Mouse (Mus musculus): Measurements from ENCODE around the gene Uhrf1bp1.

Uhrf1bp1 gene

GRCm38 (mm10) chr17:27909622-27910500, 53.6 kb downstream of the Uhrf1bp1 start, which contains the start of gene Taf11:
Gene Taf11, minus strand, starts transcription at chr17:27909844.
- peak in 1 of 2 experiments; percentile 35 for DNase-seq (ENCODE audit: low spot score in 2 of 2)

GRCm38 (mm10) chr17:27911371-27911770, 55.1 kb downstream of the Uhrf1bp1 start:
- DNase-seq (ENCODE audit: low spot score in 2 of 2): no peak

DNA sequence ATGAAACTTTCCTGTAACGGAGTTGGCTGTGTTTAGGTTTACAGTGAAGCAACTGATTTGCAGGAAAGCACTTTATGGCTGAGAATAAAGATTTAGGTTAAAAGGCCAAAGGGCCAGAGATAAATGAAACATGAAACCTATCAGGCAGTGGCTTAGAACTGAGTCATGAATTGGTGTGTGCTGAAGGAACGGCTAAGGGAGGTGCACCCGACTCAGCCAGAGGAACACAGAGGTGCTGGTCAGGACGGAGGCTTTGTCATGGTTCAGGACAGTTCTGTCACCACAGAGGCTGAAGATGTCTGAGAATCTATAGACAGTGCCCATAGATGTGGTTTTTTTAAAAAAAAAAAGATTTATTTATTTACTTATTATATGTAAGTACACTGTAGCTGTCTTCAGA, 58.5 kb downstream of the Uhrf1bp1 start:
- no peak for DNase-seq (ENCODE audit: low spot score in 2 of 2)

- no peak for DNase-seq (ENCODE audit: low spot score in 2 of 2)
Observed at GRCm38 (mm10) chr17:27916366-27916765, 60.1 kb downstream of the Uhrf1bp1 start.

DNA sequence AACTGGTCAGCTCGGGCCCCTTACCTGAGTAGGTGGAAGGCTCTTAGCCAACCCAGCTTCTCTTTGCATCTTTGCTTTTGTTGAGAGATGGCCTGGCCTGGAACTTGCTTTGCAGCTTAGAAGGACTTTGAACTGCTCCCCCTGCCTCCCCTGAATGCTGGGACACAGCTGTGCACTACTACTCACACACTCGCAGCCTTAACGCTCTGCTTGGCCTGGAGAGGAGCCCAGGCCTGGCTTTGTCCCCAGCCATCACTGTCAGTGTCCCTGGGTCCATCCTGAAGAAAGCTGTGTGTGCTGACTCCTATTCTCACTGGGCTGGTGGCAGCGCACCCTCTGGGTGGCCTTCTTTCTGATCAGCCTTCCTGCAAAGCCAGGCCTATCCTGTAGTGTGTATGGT, 64.4 kb downstream of the Uhrf1bp1 start:
- DNase-seq (ENCODE audit: low spot score in 2 of 2): no peak

DNA sequence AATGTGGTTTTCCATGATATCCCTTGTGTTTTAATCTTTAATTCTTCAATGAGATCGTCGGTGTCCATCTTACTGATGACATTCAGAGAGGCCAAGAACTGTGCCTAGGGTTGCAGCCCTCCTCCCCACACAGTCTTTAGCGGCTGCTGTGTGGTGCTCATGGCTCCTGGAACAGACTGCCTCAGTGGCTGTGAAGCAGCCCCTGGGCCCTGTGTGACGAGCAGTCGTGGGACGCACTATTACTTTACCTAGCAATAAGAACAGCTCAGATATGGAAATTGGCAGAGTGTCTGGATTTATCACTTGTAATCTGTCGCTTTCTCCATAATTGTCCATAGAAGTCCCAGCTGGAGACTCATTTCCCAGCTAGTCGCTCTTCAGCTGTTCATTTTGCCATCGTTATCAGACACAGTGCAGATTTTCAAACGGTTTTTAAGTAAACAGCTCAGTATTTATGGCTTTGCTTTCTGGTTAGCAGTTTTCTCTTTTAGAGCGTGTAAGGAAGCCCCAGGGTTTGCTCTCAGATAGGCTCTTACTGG, 66.0 kb downstream of the Uhrf1bp1 start:
- no peak for DNase-seq (ENCODE audit: low spot score in 2 of 2)

- no peak for DNase-seq (ENCODE audit: low spot score in 2 of 2)
Observed at GRCm38 (mm10) chr17:27925054-27925453, 68.8 kb downstream of the Uhrf1bp1 start.

DNA sequence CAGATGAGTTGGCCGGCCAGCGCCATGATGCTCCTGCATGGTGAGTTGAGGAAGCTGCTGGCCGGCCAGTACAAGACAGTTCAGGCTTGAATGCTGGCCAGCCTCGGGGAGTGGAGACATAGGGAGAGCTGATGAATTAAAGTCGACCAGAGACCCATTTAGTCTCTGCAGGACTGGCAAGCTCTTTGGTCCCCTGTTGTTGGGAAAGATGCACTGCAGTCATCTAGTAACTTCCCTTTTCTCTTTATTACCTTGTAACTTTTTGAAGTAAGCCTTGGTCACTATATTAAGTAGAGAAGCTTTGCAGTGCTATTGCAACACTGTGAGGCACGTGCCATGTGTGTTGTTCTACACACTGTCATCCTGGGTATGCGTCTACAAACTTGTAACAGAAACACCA, 69.3 kb downstream of the Uhrf1bp1 start:
- DNase-seq (ENCODE audit: low spot score in 2 of 2): no peak

GRCm38 (mm10) chr17:27930291-27930690, 74.0 kb downstream of the Uhrf1bp1 start:
- no peak for DNase-seq (ENCODE audit: low spot score in 2 of 2)

DNA sequence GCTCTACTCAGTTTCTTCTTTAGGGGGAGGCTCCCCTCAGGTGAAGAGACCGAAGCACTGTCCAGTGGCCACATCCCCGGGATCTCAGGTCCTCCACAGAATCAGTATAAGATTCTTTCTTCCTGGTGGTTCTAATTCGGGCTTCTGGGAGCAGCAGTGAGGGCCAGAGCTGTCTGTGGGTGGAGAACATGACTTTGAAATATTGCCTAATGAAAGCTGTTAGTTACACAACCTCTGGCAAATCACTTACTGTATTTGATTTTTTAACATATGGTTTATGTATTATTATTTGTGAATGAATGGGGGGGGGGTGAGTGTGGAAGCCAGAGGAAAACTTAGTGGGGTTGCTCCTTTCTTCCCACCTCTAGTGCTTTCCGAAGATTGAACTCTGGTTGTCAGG, 75.6 kb downstream of the Uhrf1bp1 start:
- no peak for DNase-seq (ENCODE audit: low spot score in 2 of 2)

- no peak for DNase-seq (ENCODE audit: low spot score in 2 of 2)
Observed at GRCm38 (mm10) chr17:27934136-27934910, 78.1 kb downstream of the Uhrf1bp1 start.

DNA sequence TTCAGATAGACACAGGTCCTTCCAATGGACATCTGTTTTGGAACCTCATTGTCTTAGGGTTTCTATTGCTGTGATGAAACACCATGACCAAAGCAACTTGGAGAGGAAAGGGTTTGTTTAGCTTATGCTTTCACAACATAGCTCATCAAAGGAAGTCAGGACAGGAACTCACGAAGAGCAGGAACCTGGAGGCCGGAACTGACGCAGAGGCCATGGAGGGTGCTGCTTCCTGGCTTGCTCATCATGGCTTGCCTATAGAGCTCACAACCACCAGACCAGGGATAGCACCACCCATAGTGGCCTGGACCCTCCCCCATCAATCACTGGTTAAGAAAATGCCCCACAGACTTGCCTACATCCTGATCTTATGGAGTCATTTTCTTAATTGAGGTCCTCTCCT, 78.8 kb downstream of the Uhrf1bp1 start:
- DNase-seq (ENCODE audit: low spot score in 2 of 2): no peak

DNA sequence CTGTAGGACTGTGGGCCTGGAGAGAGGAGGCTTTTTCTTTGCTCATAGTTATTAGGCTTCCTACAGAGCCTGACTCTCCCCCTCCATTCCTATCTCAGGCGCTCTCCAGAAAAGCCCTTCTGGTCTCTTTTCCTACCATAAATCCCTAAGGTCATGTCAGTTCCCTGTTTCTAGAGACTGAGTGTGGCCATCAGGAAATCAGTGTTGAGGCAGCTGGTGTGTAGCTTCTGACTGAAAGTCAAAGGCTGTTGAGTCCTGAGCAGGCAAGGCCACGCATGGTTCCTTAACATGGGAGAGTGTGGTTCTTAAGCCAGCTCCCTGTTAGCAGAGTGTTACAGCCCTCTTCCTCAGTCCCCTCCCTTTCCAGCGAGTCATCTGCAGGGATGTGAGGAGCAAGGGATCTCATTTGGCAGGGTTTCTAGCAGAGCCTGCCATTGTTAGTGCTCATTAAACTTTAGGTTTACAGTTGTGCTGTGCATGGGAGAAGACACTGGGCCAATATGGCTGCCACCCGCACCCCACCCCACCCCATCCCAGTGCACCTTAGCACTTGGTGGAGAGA, 80.9 kb downstream of the Uhrf1bp1 start:
- DNase-seq (ENCODE audit: low spot score in 2 of 2): no peak

DNA sequence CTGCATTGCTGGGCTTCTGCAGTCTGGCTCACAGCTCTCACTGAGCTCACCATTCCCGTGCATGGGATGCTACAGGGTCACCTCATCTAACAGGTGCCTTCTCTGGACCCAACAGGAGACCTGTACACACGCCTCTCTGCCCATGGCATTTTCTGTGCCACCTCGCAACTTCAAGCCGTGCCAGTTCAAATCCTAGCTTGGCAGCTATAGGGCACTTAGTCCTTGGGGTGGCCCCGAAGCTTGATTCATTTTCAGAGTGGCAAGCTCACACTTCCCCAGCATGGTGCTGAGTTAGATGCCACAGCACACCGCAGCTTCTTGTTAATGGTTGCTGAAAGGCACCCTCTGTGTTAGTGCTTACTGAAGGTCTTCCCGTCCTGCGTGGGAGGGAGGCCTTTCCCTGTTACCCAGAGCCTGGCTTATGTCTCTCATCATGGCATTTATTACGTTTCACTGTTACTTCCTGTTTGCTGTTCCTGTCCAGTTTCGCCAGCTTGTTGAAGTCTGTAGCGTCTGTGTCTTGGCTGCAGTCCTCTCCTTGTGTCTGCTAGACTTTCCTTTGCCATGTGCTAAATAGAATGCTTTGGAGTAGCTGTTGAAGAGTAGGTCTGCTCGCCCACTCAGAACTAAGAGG, 82.0 kb downstream of the Uhrf1bp1 start:
- no peak for DNase-seq (ENCODE audit: low spot score in 2 of 2)

DNA sequence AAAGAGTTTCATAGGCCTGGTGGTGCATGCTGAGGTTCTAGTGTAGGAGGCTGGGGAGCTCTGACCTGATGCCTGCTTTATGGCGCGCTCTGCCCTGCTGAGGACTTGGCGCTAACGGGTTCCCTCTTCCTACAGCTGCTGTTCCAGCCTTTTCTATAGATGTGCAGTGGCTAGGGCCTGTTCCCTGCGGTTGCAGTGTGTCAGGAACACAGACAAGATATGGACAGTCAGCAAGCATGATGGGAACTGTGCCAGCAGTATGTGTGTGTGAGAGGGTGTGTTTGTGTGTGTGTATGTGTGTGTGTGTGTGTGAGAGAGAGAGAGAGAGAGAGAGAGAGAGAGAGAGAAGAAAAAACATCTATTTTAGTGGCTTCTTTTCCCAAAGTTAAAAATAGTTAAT, 82.8 kb downstream of the Uhrf1bp1 start:
- DNase-seq (ENCODE audit: low spot score in 2 of 2): no peak

DNA sequence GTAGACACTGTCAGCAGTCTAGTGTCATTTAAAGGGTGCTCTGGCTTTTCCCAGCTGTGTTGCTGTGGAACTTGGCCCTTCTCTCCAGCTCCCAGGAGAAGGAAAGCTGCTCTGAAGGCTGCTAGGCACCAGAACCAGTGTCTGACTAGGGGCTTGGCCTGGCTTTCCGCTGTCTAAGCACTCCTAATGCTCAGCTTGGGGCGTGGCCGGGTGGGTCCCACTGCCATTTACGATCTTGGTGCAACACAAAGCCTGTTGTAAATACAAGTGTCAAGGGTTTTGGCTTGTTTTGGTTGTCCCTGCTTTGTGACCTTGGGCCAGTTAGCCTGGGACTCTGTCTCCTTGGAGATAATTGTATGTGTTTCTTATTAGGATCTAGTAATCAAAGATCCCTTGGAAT, 84.1 kb downstream of the Uhrf1bp1 start:
- DNase-seq (ENCODE audit: low spot score in 2 of 2): peak in 1 of 2 experiments; percentile 42

GRCm38 (mm10) chr17:27941178-27941577, 84.9 kb downstream of the Uhrf1bp1 start:
- DNase-seq (ENCODE audit: low spot score in 2 of 2): no peak

DNA sequence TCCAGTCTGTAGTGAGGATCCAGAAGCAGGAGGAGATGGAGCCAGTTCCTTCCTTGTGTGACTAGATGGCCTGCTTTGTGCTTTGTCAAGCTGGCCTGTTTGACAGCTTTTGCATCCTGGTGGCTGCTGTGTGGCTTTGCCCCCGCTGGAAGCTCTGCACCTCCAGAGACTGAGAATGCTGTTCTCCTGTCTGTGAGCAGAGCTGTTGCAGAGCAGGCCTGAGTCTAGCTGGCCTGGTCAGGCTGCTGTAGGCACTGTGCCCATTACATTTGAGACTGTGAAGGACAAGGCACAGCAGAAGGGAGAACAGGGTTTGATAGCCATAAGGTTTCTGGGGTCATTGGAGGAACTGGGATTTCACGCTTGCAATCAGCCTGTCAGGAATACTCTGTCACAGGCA, 85.5 kb downstream of the Uhrf1bp1 start:
- no peak for DNase-seq (ENCODE audit: low spot score in 2 of 2)

- DNase-seq (ENCODE audit: low spot score in 2 of 2): no peak
Observed at GRCm38 (mm10) chr17:27942131-27942530, 85.9 kb downstream of the Uhrf1bp1 start.

- DNase-seq (ENCODE audit: low spot score in 2 of 2): peak; percentile 55 to 70
Observed at GRCm38 (mm10) chr17:27945546-27946216, 89.4 kb downstream of the Uhrf1bp1 start.

GRCm38 (mm10) chr17:27946371-27946770, 90.1 kb downstream of the Uhrf1bp1 start:
- no peak for DNase-seq (ENCODE audit: low spot score in 2 of 2)
